Mouse (Mus musculus): ENCODE measurements around the gene Ccdc149. TPM values are rescaled to one million over a fixed set of nuclear protein-coding genes. Genes with fewer than 3 reads are reported as not detected.

Gene Ccdc149
- polyA plus RNA-seq, 1 experiment from 2014 or later: 11.1 TPM

GRCm38 (mm10) chr5:52476826-52477225 is 5.5 kb upstream of the Ccdc149 start:
- peaks cover 17% of the 10 kb centered on the region for H3K4me1 ChIP-seq
- H3K27me3 ChIP-seq (replicated peaks): 0 out of 2 replicates have a peak, but pooled peaks cover 3% of the 10 kb centered on the region
- peak overlapping the region; percentile 49 for H3K4me3 ChIP-seq (replicated peaks)
- 0 out of 2 replicates have a peak, but pooled peaks have one; percentile 52 for ATAC-seq (ENCODE audit: low FRiP score)
- peak overlapping the region; percentile 69 for H3K27ac ChIP-seq (replicated peaks)
- peak overlapping the region; percentile 85 for H3K4me2 ChIP-seq
- H3K9me3 ChIP-seq (replicated peaks): no peaks in the 10 kb centered on the region
- no peaks in the 10 kb centered on the region for H3K36me3 ChIP-seq
- H3K9ac ChIP-seq (replicated peaks): peak overlapping the region; percentile 56
- 9% methylated on average over 7 of the region's 7 CpGs for WGBS

GRCm38 (mm10) chr5:52476292-52476701 is 5.0 kb upstream of the Ccdc149 start:
- H3K4me1 ChIP-seq: peaks cover 21% of the 10 kb centered on the region
- H3K4me2 ChIP-seq: peak overlapping the region; percentile 85
- ATAC-seq (ENCODE audit: low FRiP score): peak; percentile 74
- H3K9me3 ChIP-seq (replicated peaks): no peaks in the 10 kb centered on the region
- peak overlapping the region; percentile 56 for H3K9ac ChIP-seq (replicated peaks)
- H3K27ac ChIP-seq (replicated peaks): peak overlapping the region; percentile 69
- peak overlapping the region; percentile 49 for H3K4me3 ChIP-seq (replicated peaks)
- under 1% methylated on average over 23 of the region's 23 CpGs for WGBS
- no peaks in the 10 kb centered on the region for H3K36me3 ChIP-seq
- 0 out of 2 replicates have a peak, but pooled peaks cover 3% of the 10 kb centered on the region for H3K27me3 ChIP-seq (replicated peaks)

- H3K27me3 ChIP-seq (replicated peaks): 0 out of 2 replicates have a peak, but pooled peaks cover 3% of the 10 kb centered on the region
- no peak overlapping the region for H3K4me3 ChIP-seq (replicated peaks)
- 83% methylated on average over 7 of the region's 7 CpGs for WGBS
- H3K9me3 ChIP-seq (replicated peaks): no peaks in the 10 kb centered on the region
- no peak overlapping the region for H3K4me2 ChIP-seq
- no peak overlapping the region for H3K27ac ChIP-seq (replicated peaks)
- no peak for ATAC-seq (ENCODE audit: low FRiP score)
- H3K4me1 ChIP-seq: peaks cover 28% of the 10 kb centered on the region
- no peak overlapping the region for H3K9ac ChIP-seq (replicated peaks)
- no peaks in the 10 kb centered on the region for H3K36me3 ChIP-seq
Measured at GRCm38 (mm10) chr5:52473988-52474387, 2.7 kb upstream of the Ccdc149 start.

- WGBS: 52% methylated on average over 5 of the region's 5 CpGs
- Histone ChIP-seq H3K4me2 (peak overlapping the region; percentile 90), H3K9ac (replicated peaks) (peak overlapping the region; percentile 94), H3K36me3 (no peaks in the 10 kb centered on the region), H3K9me3 (replicated peaks) (no peaks in the 10 kb centered on the region), H3K27ac (replicated peaks) (no peak overlapping the region), H3K4me1 (peaks cover 11% of the 10 kb centered on the region), H3K4me3 (replicated peaks) (peak overlapping the region; percentile 69), H3K27me3 (replicated peaks) (0 out of 2 replicates have a peak, but pooled peaks cover 3% of the 10 kb centered on the region)
- ATAC-seq (ENCODE audit: low FRiP score): peak; percentile 49
Measured at GRCm38 (mm10) chr5:52470551-52470950, 770 bp downstream of the Ccdc149 start.

GRCm38 (mm10) chr5:52467841-52468240 is 3.5 kb downstream of the Ccdc149 start:
- Histone ChIP-seq H3K27ac (replicated peaks) (no peak overlapping the region), H3K9ac (replicated peaks) (no peak overlapping the region), H3K4me1 (peaks cover 11% of the 10 kb centered on the region), H3K36me3 (peaks cover 3% of the 10 kb centered on the region; the same call in 1 of the 2 replicates), H3K27me3 (replicated peaks) (no peaks in the 10 kb centered on the region), H3K4me2 (no peak overlapping the region), H3K4me3 (replicated peaks) (no peak overlapping the region), H3K9me3 (replicated peaks) (peaks cover 7% of the 10 kb centered on the region; the same call in 1 of the 2 replicates)
- WGBS: 72% methylated on average over 3 of the region's 3 CpGs
- ATAC-seq (ENCODE audit: low FRiP score): no peak

- Histone ChIP-seq H3K4me3 (replicated peaks) (no peak overlapping the region), H3K27me3 (replicated peaks) (no peaks in the 10 kb centered on the region), H3K36me3 (peaks cover 3% of the 10 kb centered on the region; the same call in 1 of the 2 replicates), H3K4me2 (no peak overlapping the region), H3K9ac (replicated peaks) (no peak overlapping the region), H3K27ac (replicated peaks) (no peak overlapping the region), H3K4me1 (no peaks in the 10 kb centered on the region), H3K9me3 (replicated peaks) (peaks cover 7% of the 10 kb centered on the region; the same call in 1 of the 2 replicates)
- no peak for ATAC-seq (ENCODE audit: low FRiP score)
- WGBS: 85% methylated on average over 2 of the region's 2 CpGs
Measured at GRCm38 (mm10) chr5:52462447-52462846, 8.9 kb downstream of the Ccdc149 start.

- no peaks in the 10 kb centered on the region for H3K4me1 ChIP-seq
- H3K9me3 ChIP-seq (replicated peaks): peaks cover 7% of the 10 kb centered on the region; the same call in 1 of the 2 replicates
- H3K27me3 ChIP-seq (replicated peaks): no peaks in the 10 kb centered on the region
- 80% methylated on average over 6 of the region's 6 CpGs for WGBS
- no peak overlapping the region for H3K4me3 ChIP-seq (replicated peaks)
- ATAC-seq (ENCODE audit: low FRiP score): no peak
- no peak overlapping the region for H3K27ac ChIP-seq (replicated peaks)
- no peak overlapping the region for H3K9ac ChIP-seq (replicated peaks)
- no peak overlapping the region for H3K4me2 ChIP-seq
- H3K36me3 ChIP-seq: peaks cover 3% of the 10 kb centered on the region; the same call in 1 of the 2 replicates
Measured at GRCm38 (mm10) chr5:52461434-52462124, 9.7 kb downstream of the Ccdc149 start.

GRCm38 (mm10) chr5:52459308-52459707 is 12.0 kb downstream of the Ccdc149 start:
- Histone ChIP-seq H3K4me3 (replicated peaks) (no peak overlapping the region), H3K9me3 (replicated peaks) (no peaks in the 10 kb centered on the region), H3K27ac (replicated peaks) (no peak overlapping the region), H3K4me1 (no peaks in the 10 kb centered on the region), H3K36me3 (no peaks in the 10 kb centered on the region), H3K27me3 (replicated peaks) (no peaks in the 10 kb centered on the region), H3K4me2 (no peak overlapping the region), H3K9ac (replicated peaks) (no peak overlapping the region)
- ATAC-seq (ENCODE audit: low FRiP score): no peak
- 88% methylated on average over 4 of the region's 4 CpGs for whole genome bisulfite sequencing

GRCm38 (mm10) chr5:52457154-52457553 is 14.2 kb downstream of the Ccdc149 start:
- WGBS: 63% methylated on average over 6 of the region's 6 CpGs
- Histone ChIP-seq H3K36me3 (no peaks in the 10 kb centered on the region), H3K4me2 (no peak overlapping the region), H3K4me3 (replicated peaks) (no peak overlapping the region), H3K27ac (replicated peaks) (no peak overlapping the region), H3K4me1 (no peaks in the 10 kb centered on the region), H3K9ac (replicated peaks) (no peak overlapping the region), H3K27me3 (replicated peaks) (no peaks in the 10 kb centered on the region), H3K9me3 (replicated peaks) (no peaks in the 10 kb centered on the region)
- ATAC-seq (ENCODE audit: low FRiP score): no peak

GRCm38 (mm10) chr5:52450821-52451220 is 20.5 kb downstream of the Ccdc149 start:
- H3K27ac ChIP-seq (replicated peaks): no peak overlapping the region
- H3K9me3 ChIP-seq (replicated peaks): no peaks in the 10 kb centered on the region
- H3K27me3 ChIP-seq (replicated peaks): no peaks in the 10 kb centered on the region
- no peaks in the 10 kb centered on the region for H3K4me1 ChIP-seq
- H3K36me3 ChIP-seq: no peaks in the 10 kb centered on the region
- no peak overlapping the region for H3K4me2 ChIP-seq
- WGBS: 67% methylated on average over 9 of the region's 9 CpGs
- no peak overlapping the region for H3K4me3 ChIP-seq (replicated peaks)
- H3K9ac ChIP-seq (replicated peaks): no peak overlapping the region
- no peak for ATAC-seq (ENCODE audit: low FRiP score)

- Histone ChIP-seq H3K4me1 (no peaks in the 10 kb centered on the region), H3K9me3 (replicated peaks) (no peaks in the 10 kb centered on the region), H3K36me3 (no peaks in the 10 kb centered on the region), H3K27ac (replicated peaks) (no peak overlapping the region), H3K4me2 (no peak overlapping the region), H3K9ac (replicated peaks) (no peak overlapping the region), H3K27me3 (replicated peaks) (no peaks in the 10 kb centered on the region), H3K4me3 (replicated peaks) (no peak overlapping the region)
- WGBS: 71% methylated on average over 8 of the region's 8 CpGs
- ATAC-seq (ENCODE audit: low FRiP score): no peak
Measured at GRCm38 (mm10) chr5:52449187-52449586, 22.1 kb downstream of the Ccdc149 start.

GRCm38 (mm10) chr5:52440278-52440677 is 31.0 kb downstream of the Ccdc149 start:
- Histone ChIP-seq H3K4me1 (no peaks in the 10 kb centered on the region), H3K4me2 (peak overlapping the region; percentile 26), H3K4me3 (replicated peaks) (no peak overlapping the region), H3K27ac (replicated peaks) (no peak overlapping the region), H3K9me3 (replicated peaks) (no peaks in the 10 kb centered on the region), H3K27me3 (replicated peaks) (no peaks in the 10 kb centered on the region), H3K36me3 (no peaks in the 10 kb centered on the region), H3K9ac (replicated peaks) (no peak overlapping the region)
- ATAC-seq (ENCODE audit: low FRiP score): peak; percentile 74; the same call in 1 of the 2 replicates
- WGBS: 27% methylated on average over 11 of the region's 11 CpGs

All from neural tube, embryonic 15.5 days (tissue).